Comparison of ENCODE assay signal across 18 mouse cellular contexts in the genomic region with DNA sequence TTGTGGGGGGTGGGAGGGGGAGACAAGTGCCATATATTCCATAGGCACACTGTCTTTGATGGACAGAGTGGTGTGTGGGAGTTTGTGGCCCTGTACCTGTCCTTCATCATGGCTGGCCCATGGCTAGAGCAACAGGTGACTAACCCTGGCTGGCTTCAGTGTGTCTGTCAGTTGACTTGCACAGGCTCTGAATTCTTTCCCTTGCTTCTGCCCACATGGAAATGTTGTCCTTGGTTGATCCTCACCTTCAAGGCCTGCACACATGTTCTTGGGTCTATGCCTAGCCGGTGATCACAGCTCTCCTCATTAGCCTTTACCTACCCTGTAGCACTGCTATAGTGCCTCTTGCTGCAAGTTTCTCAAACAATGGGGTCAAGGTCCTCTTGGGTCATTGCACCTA. TPM values are rescaled to one million over a fixed set of nuclear protein-coding genes. Genes with fewer than 3 reads are reported as not detected.
DNase-seq lines count a peak whose midpoint lies in the region; ATAC-seq and TF ChIP-seq lines count a peak whose summit lies in the region.
"Had no signal": no experiment of that assay in that cellular context is flagged by ENCODE, and none has a peak within 500 bp of the region (broad histone marks: within the 10 kb centered on the region; RNA-seq: fewer than 3 reads in every experiment).

No protein-coding gene starts in this region.

- whole genome bisulfite sequencing in heart, embryonic 10.5 days, result 100% methylated on average over 1 of the region's 1 CpGs
- 90% methylated on average over 1 of the region's 1 CpGs for WGBS in heart, embryonic 11.5 days (ENCODE audit: insufficient replicate concordance)
- WGBS in heart, embryonic 16.5 days, result 96% methylated on average over 1 of the region's 1 CpGs
- 90% methylated on average over 1 of the region's 1 CpGs for WGBS in heart, embryonic 12.5 days
- WGBS in intestine, postnatal 0 days, result 51% methylated on average over 1 of the region's 1 CpGs

- no peak for TF ChIP-seq CTCF in intestine, postnatal 0 days (IDR thresholded peaks at IDR 0.05; ENCODE audit: low read depth)

- H3K36me3 ChIP-seq in heart, embryonic 10.5 days, result no peaks in the 10 kb centered on the region
- no peaks in the 10 kb centered on the region for H3K36me3 ChIP-seq in heart, embryonic 11.5 days (ENCODE audit: control insufficient read depth, insufficient read depth, low read length)
- H3K36me3 ChIP-seq in heart, embryonic 16.5 days (ENCODE audit: control insufficient read depth, insufficient read depth), result no peaks in the 10 kb centered on the region
- H3K36me3 ChIP-seq in heart, embryonic 12.5 days, result no peaks in the 10 kb centered on the region
- H3K36me3 ChIP-seq in intestine, postnatal 0 days (ENCODE audit: control insufficient read depth, insufficient read depth), result no peaks in the 10 kb centered on the region
- H3K36me3 ChIP-seq: embryonic facial prominence, embryonic 15.5 days; forebrain, embryonic 10.5 days had no signal

- no peak for ATAC-seq in heart, embryonic 11.5 days (replicated peaks; ENCODE audit: insufficient number of reproducible peaks, low FRiP score, low TSS enrichment)
- no peak for ATAC-seq in heart, embryonic 16.5 days (replicated peaks; ENCODE audit: extremely low read depth, insufficient read depth, low FRiP score)
- ATAC-seq in heart, embryonic 12.5 days (ENCODE audit: insufficient number of reproducible peaks, low FRiP score), result no peak
- no peak for ATAC-seq in intestine, postnatal 0 days
- ATAC-seq: forebrain, embryonic 14.5 days had no signal

- no peak overlapping the region for H3K9ac ChIP-seq in heart, embryonic 11.5 days (ENCODE audit: low read depth, low read length)
- no peak overlapping the region for H3K9ac ChIP-seq in heart, embryonic 16.5 days (ENCODE audit: low read length)
- H3K9ac ChIP-seq in heart, embryonic 12.5 days, result no peak overlapping the region
- no peak overlapping the region for H3K9ac ChIP-seq in intestine, postnatal 0 days (ENCODE audit: low read depth, low read length)
- H3K9ac ChIP-seq: embryonic facial prominence, embryonic 15.5 days; hindbrain, embryonic 14.5 days had no signal

- no peak overlapping the region for H3K4me3 ChIP-seq in heart, embryonic 10.5 days
- no peak overlapping the region for H3K4me3 ChIP-seq in heart, embryonic 11.5 days (ENCODE audit: low read depth, low read length)
- H3K4me3 ChIP-seq in heart, embryonic 16.5 days (ENCODE audit: low read length), result no peak overlapping the region
- no peak overlapping the region for H3K4me3 ChIP-seq in heart, embryonic 12.5 days
- no peak overlapping the region for H3K4me3 ChIP-seq in intestine, postnatal 0 days (ENCODE audit: low read depth, low read length)
- H3K4me3 ChIP-seq: embryonic facial prominence, embryonic 15.5 days; erythroblast, embryonic 14.5 days; forebrain, embryonic 10.5 days; hindbrain, embryonic 10.5 days had no signal

- H3K27me3 ChIP-seq in heart, embryonic 10.5 days (ENCODE audit: insufficient read depth, poor library complexity, severe bottlenecking), result no peaks in the 10 kb centered on the region
- H3K27me3 ChIP-seq in heart, embryonic 11.5 days (ENCODE audit: control insufficient read depth, insufficient read depth, low read length), result no peaks in the 10 kb centered on the region
- no peaks in the 10 kb centered on the region for H3K27me3 ChIP-seq in heart, embryonic 16.5 days (ENCODE audit: control insufficient read depth, insufficient read depth, low read length)
- H3K27me3 ChIP-seq in heart, embryonic 12.5 days (replicated peaks), result no peaks in the 10 kb centered on the region
- H3K27me3 ChIP-seq in intestine, postnatal 0 days (replicated peaks; ENCODE audit: control insufficient read depth, insufficient read depth, low read length), result no peaks in the 10 kb centered on the region
- H3K27me3 ChIP-seq: embryonic facial prominence, embryonic 15.5 days had no signal

- H3K4me1 ChIP-seq in heart, embryonic 10.5 days, result peaks cover 17% of the 10 kb centered on the region; the same call in 1 of the 2 replicates
- peaks cover 8% of the 10 kb centered on the region; the same call in 1 of the 2 replicates for H3K4me1 ChIP-seq in heart, embryonic 11.5 days (ENCODE audit: control insufficient read depth, insufficient read depth, low read length)
- peaks cover 18% of the 10 kb centered on the region for H3K4me1 ChIP-seq in heart, embryonic 16.5 days (ENCODE audit: control insufficient read depth, insufficient read depth, low read length)
- H3K4me1 ChIP-seq in heart, embryonic 12.5 days (replicated peaks), result peaks cover 20% of the 10 kb centered on the region
- peaks cover 32% of the 10 kb centered on the region for H3K4me1 ChIP-seq in intestine, postnatal 0 days (replicated peaks; ENCODE audit: control insufficient read depth, insufficient read depth, low read length)

- DNase-seq in gastrocnemius, adult 18-20 months (ENCODE audit: low spot score), result peak; percentile 31
- no peak for DNase-seq in gastrocnemius, postnatal 36 days
- DNase-seq in heart, embryonic 10.5 days (ENCODE audit: low spot score), result peak; percentile 74
- DNase-seq: B cell, adult 2 months; cerebellum, adult 8-10 months; embryo, embryonic 11 days; gastrocnemius, postnatal 14 days had no signal

- no peaks in the 10 kb centered on the region for H3K9me3 ChIP-seq in heart, embryonic 10.5 days
- no peaks in the 10 kb centered on the region for H3K9me3 ChIP-seq in heart, embryonic 11.5 days (replicated peaks; ENCODE audit: control insufficient read depth, low read length)
- H3K9me3 ChIP-seq in heart, embryonic 16.5 days (replicated peaks; ENCODE audit: control insufficient read depth, low read length), result no peaks in the 10 kb centered on the region
- H3K9me3 ChIP-seq in heart, embryonic 12.5 days (replicated peaks), result no peaks in the 10 kb centered on the region
- H3K9me3 ChIP-seq in intestine, postnatal 0 days (ENCODE audit: control insufficient read depth), result no peaks in the 10 kb centered on the region
- H3K9me3 ChIP-seq: embryonic facial prominence, embryonic 15.5 days; forebrain, embryonic 10.5 days; G1E; hindbrain, embryonic 10.5 days had no signal

- no peak overlapping the region for H3K4me2 ChIP-seq in heart, embryonic 11.5 days
- no peak overlapping the region for H3K4me2 ChIP-seq in heart, embryonic 16.5 days (ENCODE audit: low read depth, low read length)
- no peak overlapping the region for H3K4me2 ChIP-seq in heart, embryonic 12.5 days
- peak overlapping the region; percentile 38; the same call in 1 of the 2 replicates for H3K4me2 ChIP-seq in intestine, postnatal 0 days (replicated peaks; ENCODE audit: low read depth)
- H3K4me2 ChIP-seq: embryonic facial prominence, embryonic 15.5 days; hindbrain, embryonic 14.5 days had no signal

- H3K27ac ChIP-seq in heart, embryonic 10.5 days, result no peak overlapping the region
- H3K27ac ChIP-seq in heart, embryonic 11.5 days (ENCODE audit: low read depth, low read length), result no peak overlapping the region
- H3K27ac ChIP-seq in heart, embryonic 16.5 days (ENCODE audit: low read length), result peak overlapping the region; percentile 24; the same call in 1 of the 2 replicates
- H3K27ac ChIP-seq in heart, embryonic 12.5 days (ENCODE audit: poor library complexity, severe bottlenecking), result no peak overlapping the region
- H3K27ac ChIP-seq in intestine, postnatal 0 days (ENCODE audit: low read depth, low read length), result no peak overlapping the region
- H3K27ac ChIP-seq: embryonic facial prominence, embryonic 15.5 days; forebrain, embryonic 10.5 days; hindbrain, embryonic 10.5 days; hindbrain, embryonic 14.5 days had no signal

- intact Hi-C loops in gastrocnemius, postnatal 36 days (cut with DNase I), result no loop called here

RNA-seq across cellular contexts. Expression of a gene that starts 21.8 kb away (rescaled TPM):
- 10 to 100 TPM; 53.6 to 74.0 TPM for total RNA-seq in gastrocnemius, adult 18-20 months (2021)
- 10 to 100 TPM; 25.0 to 25.6 TPM for total RNA-seq in gastrocnemius, postnatal 36 days (2021)
- polyA plus RNA-seq in heart, embryonic 10.5 days (2016; fragmentation: Nextera tagmentation; extraction: Ambion mirVana), result 2.0 and 3.6 TPM in 2 replicates
- 2.1 and 2.9 TPM in 2 replicates for polyA plus RNA-seq in heart, embryonic 11.5 days (2014; fragmentation: Nextera tagmentation; extraction: Ambion mirVana)
- 2.3 and 2.7 TPM in 2 replicates for polyA plus RNA-seq in heart, embryonic 16.5 days (2015; fragmentation: Nextera tagmentation; extraction: Ambion mirVana)
- polyA plus RNA-seq in heart, embryonic 12.5 days (2016; fragmentation: Nextera tagmentation; extraction: Ambion mirVana), result 3.2 and 3.3 TPM in 2 replicates
- polyA plus RNA-seq in intestine, postnatal 0 days (2015; fragmentation: Nextera tagmentation; extraction: Ambion mirVana), result 7.7 and 9.0 TPM in 2 replicates

Comparison
In these comparisons a context has a peak if more than half of its experiments do, and no peak if none do; other contexts are left out.
1. DNase-seq: peak in gastrocnemius, adult 18-20 months (single experiment) and heart, embryonic 10.5 days (single experiment); none in gastrocnemius, postnatal 36 days (0 of 2).